Mouse (Mus musculus) cortical plate, adult 2 months (tissue): ENCODE measurements around the gene Tbx1.

Experiments used
- CTCF ChIP-seq: fragments of 200-500 bp; IDR thresholded peaks from 2 replicates; pipeline ENCODE4 v1.5.1; 2011; ENCODE audit warnings: mild to moderate bottlenecking, control low read depth, low read length; ENCODE audit not compliant: insufficient read depth; ENCODE audit errors: extremely low read depth
- POLR2A ChIP-seq: fragments of 200-500 bp; IDR thresholded peaks from 2 replicates; pipeline ENCODE4 v1.6.1; 2011; ENCODE audit warnings: mild to moderate bottlenecking, low read length, control low read depth; ENCODE audit not compliant: insufficient read depth; ENCODE audit errors: extremely low read depth

GRCm38 (mm10) chr16:18633333-18633732 lies 42.9 kb upstream of the Tbx1 start:
- TF ChIP-seq CTCF (no peak), POLR2A (no peak)
